Mouse (Mus musculus) CH12.LX (cell line): Measurements from ENCODE around the gene Kif3b.

Experiments used
- CTCF ChIP-seq, 2 experiments: IDR thresholded peaks in 1 of 2; conservative IDR thresholded peaks in 1 of 2; 2 replicates each; pipeline ENCODE4 v1.5.1; 2011 to 2012; ENCODE audit warnings: low read depth in 2 of 2, low read length in 2 of 2, improper control_type of control experiment in 1 of 2, inconsistent platforms in 1 of 2, mild to moderate bottlenecking in 1 of 2, moderate library complexity in 1 of 2
- MYC ChIP-seq: IDR thresholded peaks from 2 replicates; pipeline ENCODE4 v1.6.1; 2011; ENCODE audit warnings: low read depth, mild to moderate bottlenecking, improper control_type of control experiment, low read length
- USF2 ChIP-seq: conservative IDR thresholded peaks from 2 replicates; pipeline ENCODE4 v1.6.1; 2011; ENCODE audit warnings: low read depth, low read length, improper control_type of control experiment

GRCm38 (mm10) chr2:153319036-153319643 lies 27.9 kb downstream of the Kif3b start:
- TF ChIP-seq MYC, result no peak
- TF ChIP-seq CTCF (conservative IDR thresholded peaks at IDR 0.05 in 1 of 2, IDR thresholded peaks at IDR 0.05 in 1 of 2; ENCODE audit: low read depth in 2 of 2, low read length in 2 of 2), result no peak
- TF ChIP-seq USF2, result no peak
